Mouse (Mus musculus): ENCODE measurements at regions not wholly inside any gene's neighbourhood (a gene's known extent, or its start where the extent isn't known, plus 50 kb on each side); places are given as distances from the start of the nearest gene placed in this dataset.

- Histone ChIP-seq H3K4me3 (ENCODE audit: low read depth, low read length) (no peak overlapping the region), H3K4me2 (ENCODE audit: low read length) (no peak overlapping the region), H3K36me3 (ENCODE audit: control insufficient read depth, insufficient read depth, low read length) (no peaks in the 10 kb centered on the region), H3K27me3 (ENCODE audit: control insufficient read depth, insufficient read depth, low read depth, low read length) (no peaks in the 10 kb centered on the region), H3K27ac (ENCODE audit: low read length) (no peak overlapping the region), H3K4me1 (ENCODE audit: control insufficient read depth, insufficient read depth, low read length) (no peaks in the 10 kb centered on the region), H3K9ac (ENCODE audit: low read depth, low read length) (no peak overlapping the region), H3K9me3 (replicated peaks; ENCODE audit: control insufficient read depth, low read length, poor library complexity, severe bottlenecking) (no peaks in the 10 kb centered on the region)
- ATAC-seq: no peak
- WGBS: 93% methylated on average over 1 of the region's 1 CpGs
These were observed 539.2 kb upstream of the Mpdz start for GRCm38 (mm10) chr4:81981811-81982210.

DNA sequence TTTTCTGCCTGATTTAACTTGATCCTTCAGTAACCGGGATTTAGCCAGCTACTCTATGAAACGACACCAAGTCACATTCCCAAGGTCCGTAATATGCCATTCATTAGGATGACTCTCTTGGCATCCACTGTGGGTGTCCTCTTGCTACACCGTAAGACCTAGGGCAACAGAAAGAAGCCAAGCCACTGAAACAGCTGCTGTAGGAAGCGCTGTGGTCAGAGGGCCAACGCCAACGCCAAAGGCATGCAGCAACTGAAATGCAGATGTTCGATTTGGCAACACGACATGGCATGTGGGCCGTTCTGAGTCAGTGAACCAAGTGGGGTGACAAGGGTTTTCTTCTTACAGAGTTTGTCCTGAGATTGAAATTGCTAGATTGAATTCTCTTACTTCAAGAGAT lies 527.9 kb upstream of the Mpdz start:
- H3K36me3 ChIP-seq (ENCODE audit: control insufficient read depth, insufficient read depth, low read length): no peaks in the 10 kb centered on the region
- H3K27me3 ChIP-seq (ENCODE audit: control insufficient read depth, insufficient read depth, low read depth, low read length): no peaks in the 10 kb centered on the region
- no peak for ATAC-seq
- H3K4me2 ChIP-seq (ENCODE audit: low read length): no peak overlapping the region
- 0 out of 2 replicates have a peak, but pooled peaks cover 2% of the 10 kb centered on the region for H3K9me3 ChIP-seq (replicated peaks; ENCODE audit: control insufficient read depth, low read length, poor library complexity, severe bottlenecking)
- H3K4me3 ChIP-seq (ENCODE audit: low read depth, low read length): no peak overlapping the region
- no peaks in the 10 kb centered on the region for H3K4me1 ChIP-seq (ENCODE audit: control insufficient read depth, insufficient read depth, low read length)
- 65% methylated on average over 10 of the region's 10 CpGs for WGBS
- H3K9ac ChIP-seq (ENCODE audit: low read depth, low read length): no peak overlapping the region
- no peak overlapping the region for H3K27ac ChIP-seq (ENCODE audit: low read length)

DNA sequence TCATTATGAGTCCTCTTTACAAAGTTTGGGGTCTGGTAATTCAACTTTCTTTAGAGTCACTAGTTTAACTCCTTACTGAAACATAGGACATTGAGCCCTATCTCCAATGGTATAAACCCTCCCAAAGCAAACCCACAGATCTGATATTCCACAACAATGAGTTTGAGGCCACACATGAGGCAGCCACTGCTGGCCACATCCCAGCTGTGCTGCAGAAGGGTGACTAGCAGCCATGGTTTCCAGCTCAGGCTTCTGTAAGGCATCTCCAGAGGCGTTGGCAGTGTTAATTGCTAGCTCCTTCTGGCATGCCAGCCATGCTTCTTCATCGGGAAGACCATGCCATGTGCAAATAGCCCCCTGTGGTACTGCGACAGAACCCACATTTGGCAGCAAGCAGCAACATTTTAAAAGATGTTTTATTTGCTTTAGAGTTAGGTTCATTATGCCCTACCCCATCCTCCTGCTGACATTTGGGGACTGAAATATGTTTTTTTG lies 527.1 kb upstream of the Mpdz start:
- no peaks in the 10 kb centered on the region for H3K4me1 ChIP-seq (ENCODE audit: control insufficient read depth, insufficient read depth, low read length)
- no peaks in the 10 kb centered on the region for H3K27me3 ChIP-seq (ENCODE audit: control insufficient read depth, insufficient read depth, low read depth, low read length)
- H3K4me3 ChIP-seq (ENCODE audit: low read depth, low read length): no peak overlapping the region
- H3K4me2 ChIP-seq (ENCODE audit: low read length): no peak overlapping the region
- no peak for ATAC-seq
- 0 out of 2 replicates have a peak, but pooled peaks cover 2% of the 10 kb centered on the region for H3K9me3 ChIP-seq (replicated peaks; ENCODE audit: control insufficient read depth, low read length, poor library complexity, severe bottlenecking)
- 73% methylated on average over 3 of the region's 3 CpGs for WGBS
- no peak overlapping the region for H3K27ac ChIP-seq (ENCODE audit: low read length)
- H3K36me3 ChIP-seq (ENCODE audit: control insufficient read depth, insufficient read depth, low read length): no peaks in the 10 kb centered on the region
- H3K9ac ChIP-seq (ENCODE audit: low read depth, low read length): no peak overlapping the region

GRCm38 (mm10) chr4:81966054-81966623 lies 523.5 kb upstream of the Mpdz start:
- Histone ChIP-seq H3K4me1 (ENCODE audit: control insufficient read depth, insufficient read depth, low read length) (no peaks in the 10 kb centered on the region), H3K4me3 (ENCODE audit: low read depth, low read length) (no peak overlapping the region), H3K9ac (ENCODE audit: low read depth, low read length) (no peak overlapping the region), H3K4me2 (ENCODE audit: low read length) (no peak overlapping the region), H3K27ac (ENCODE audit: low read length) (no peak overlapping the region), H3K27me3 (ENCODE audit: control insufficient read depth, insufficient read depth, low read depth, low read length) (no peaks in the 10 kb centered on the region), H3K9me3 (replicated peaks; ENCODE audit: control insufficient read depth, low read length, poor library complexity, severe bottlenecking) (0 out of 2 replicates have a peak, but pooled peaks cover 2% of the 10 kb centered on the region), H3K36me3 (ENCODE audit: control insufficient read depth, insufficient read depth, low read length) (no peaks in the 10 kb centered on the region)
- ATAC-seq: 0 out of 2 replicates have a peak, but pooled peaks have one; percentile 54
- WGBS: 46% methylated on average over 1 of the region's 1 CpGs

GRCm38 (mm10) chr4:81963112-81963511 lies 520.5 kb upstream of the Mpdz start:
- Histone ChIP-seq H3K27ac (ENCODE audit: low read length) (no peak overlapping the region), H3K4me2 (ENCODE audit: low read length) (no peak overlapping the region), H3K9ac (ENCODE audit: low read depth, low read length) (no peak overlapping the region), H3K9me3 (replicated peaks; ENCODE audit: control insufficient read depth, low read length, poor library complexity, severe bottlenecking) (0 out of 2 replicates have a peak, but pooled peaks cover 2% of the 10 kb centered on the region), H3K4me1 (ENCODE audit: control insufficient read depth, insufficient read depth, low read length) (no peaks in the 10 kb centered on the region), H3K4me3 (ENCODE audit: low read depth, low read length) (no peak overlapping the region), H3K36me3 (ENCODE audit: control insufficient read depth, insufficient read depth, low read length) (no peaks in the 10 kb centered on the region), H3K27me3 (ENCODE audit: control insufficient read depth, insufficient read depth, low read depth, low read length) (no peaks in the 10 kb centered on the region)
- ATAC-seq: no peak
- WGBS: 92% methylated on average over 10 of the region's 10 CpGs

- H3K27ac ChIP-seq (ENCODE audit: low read length): no peak overlapping the region
- no peak for ATAC-seq
- H3K4me1 ChIP-seq (ENCODE audit: control insufficient read depth, insufficient read depth, low read length): no peaks in the 10 kb centered on the region
- no peak overlapping the region for H3K4me2 ChIP-seq (ENCODE audit: low read length)
- no peak overlapping the region for H3K9ac ChIP-seq (ENCODE audit: low read depth, low read length)
- H3K27me3 ChIP-seq (ENCODE audit: control insufficient read depth, insufficient read depth, low read depth, low read length): no peaks in the 10 kb centered on the region
- WGBS: 40% methylated on average over 5 of the region's 5 CpGs
- no peak overlapping the region for H3K4me3 ChIP-seq (ENCODE audit: low read depth, low read length)
- no peaks in the 10 kb centered on the region for H3K36me3 ChIP-seq (ENCODE audit: control insufficient read depth, insufficient read depth, low read length)
- H3K9me3 ChIP-seq (replicated peaks; ENCODE audit: control insufficient read depth, low read length, poor library complexity, severe bottlenecking): 0 out of 2 replicates have a peak, but pooled peaks cover 2% of the 10 kb centered on the region
These were observed 520.0 kb upstream of the Mpdz start for GRCm38 (mm10) chr4:81962586-81962985.

- Histone ChIP-seq H3K9me3 (replicated peaks; ENCODE audit: control insufficient read depth, low read length, poor library complexity, severe bottlenecking) (no peaks in the 10 kb centered on the region), H3K4me2 (ENCODE audit: low read length) (no peak overlapping the region), H3K36me3 (ENCODE audit: control insufficient read depth, insufficient read depth, low read length) (no peaks in the 10 kb centered on the region), H3K27ac (ENCODE audit: low read length) (no peak overlapping the region), H3K9ac (ENCODE audit: low read depth, low read length) (no peak overlapping the region), H3K4me1 (ENCODE audit: control insufficient read depth, insufficient read depth, low read length) (no peaks in the 10 kb centered on the region), H3K4me3 (ENCODE audit: low read depth, low read length) (no peak overlapping the region), H3K27me3 (ENCODE audit: control insufficient read depth, insufficient read depth, low read depth, low read length) (no peaks in the 10 kb centered on the region)
- ATAC-seq: no peak; the same call in 1 of the 2 replicates
- 51% methylated on average over 16 of the region's 16 CpGs for WGBS
These were observed 518.2 kb upstream of the Mpdz start for GRCm38 (mm10) chr4:81960552-81961534.

- no peaks in the 10 kb centered on the region for H3K27me3 ChIP-seq (ENCODE audit: control insufficient read depth, insufficient read depth, low read depth, low read length)
- no peak overlapping the region for H3K4me2 ChIP-seq (ENCODE audit: low read length)
- H3K9ac ChIP-seq (ENCODE audit: low read depth, low read length): no peak overlapping the region
- no peak overlapping the region for H3K4me3 ChIP-seq (ENCODE audit: low read depth, low read length)
- no peak overlapping the region for H3K27ac ChIP-seq (ENCODE audit: low read length)
- ATAC-seq: no peak
- no peaks in the 10 kb centered on the region for H3K36me3 ChIP-seq (ENCODE audit: control insufficient read depth, insufficient read depth, low read length)
- 42% methylated on average over 6 of the region's 6 CpGs for WGBS
- H3K4me1 ChIP-seq (ENCODE audit: control insufficient read depth, insufficient read depth, low read length): no peaks in the 10 kb centered on the region
- no peaks in the 10 kb centered on the region for H3K9me3 ChIP-seq (replicated peaks; ENCODE audit: control insufficient read depth, low read length, poor library complexity, severe bottlenecking)
These were observed 514.5 kb upstream of the Mpdz start for GRCm38 (mm10) chr4:81956926-81957694.

Data from midbrain, embryonic 16.5 days (tissue).